Mouse (Mus musculus) adrenal gland, adult 2 months (tissue): ENCODE measurements at regions not wholly inside any gene's neighbourhood (a gene's known extent, or its start where the extent isn't known, plus 50 kb on each side); places are given as distances from the start of the nearest gene placed in this dataset.

Experiments used
- DNase-seq: peaks from one replicate; pipeline ENCODE4 v3.0.0; 2021

DNA sequence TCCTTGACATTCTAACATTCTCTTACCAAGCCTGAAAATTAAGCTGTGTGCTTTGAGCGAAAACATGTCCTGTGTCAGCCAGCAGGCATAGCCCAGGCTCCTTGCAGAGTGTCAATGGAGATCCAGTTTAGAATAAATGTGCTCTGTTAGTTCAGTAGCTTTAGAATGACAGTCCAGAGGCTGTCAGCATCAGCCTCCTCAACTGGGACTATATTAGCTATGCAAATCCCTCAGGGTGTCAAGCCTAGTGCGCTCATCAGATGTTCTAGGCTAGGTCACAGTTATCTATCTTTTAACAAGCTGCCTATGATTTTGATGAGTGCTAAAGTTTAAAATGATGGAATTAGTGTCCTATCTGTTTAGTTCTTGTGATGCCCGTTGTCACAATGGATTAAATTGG lies 281.7 kb upstream of the Btbd3 start:
- DNase-seq, result no peak

DNA sequence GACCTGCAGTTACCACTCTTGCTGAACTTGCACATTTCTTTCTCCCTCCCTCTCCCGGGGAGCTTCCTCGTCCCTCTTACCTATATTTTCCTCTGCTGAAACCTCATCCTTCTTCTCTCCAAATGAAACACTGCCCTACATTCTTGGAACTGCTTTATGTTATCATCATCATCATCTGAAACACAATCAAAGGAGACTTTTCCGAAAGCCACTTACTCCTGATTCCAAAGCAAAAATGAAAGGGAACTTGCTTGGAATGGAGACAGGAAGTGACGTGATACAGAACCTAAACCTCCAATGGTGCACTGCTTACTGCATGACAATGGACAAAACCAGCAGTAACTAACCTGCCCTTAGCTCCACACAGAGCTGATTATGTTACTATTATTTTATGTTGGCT lies 287.2 kb upstream of the Btbd3 start:
- DNase-seq, result no peak

DNA sequence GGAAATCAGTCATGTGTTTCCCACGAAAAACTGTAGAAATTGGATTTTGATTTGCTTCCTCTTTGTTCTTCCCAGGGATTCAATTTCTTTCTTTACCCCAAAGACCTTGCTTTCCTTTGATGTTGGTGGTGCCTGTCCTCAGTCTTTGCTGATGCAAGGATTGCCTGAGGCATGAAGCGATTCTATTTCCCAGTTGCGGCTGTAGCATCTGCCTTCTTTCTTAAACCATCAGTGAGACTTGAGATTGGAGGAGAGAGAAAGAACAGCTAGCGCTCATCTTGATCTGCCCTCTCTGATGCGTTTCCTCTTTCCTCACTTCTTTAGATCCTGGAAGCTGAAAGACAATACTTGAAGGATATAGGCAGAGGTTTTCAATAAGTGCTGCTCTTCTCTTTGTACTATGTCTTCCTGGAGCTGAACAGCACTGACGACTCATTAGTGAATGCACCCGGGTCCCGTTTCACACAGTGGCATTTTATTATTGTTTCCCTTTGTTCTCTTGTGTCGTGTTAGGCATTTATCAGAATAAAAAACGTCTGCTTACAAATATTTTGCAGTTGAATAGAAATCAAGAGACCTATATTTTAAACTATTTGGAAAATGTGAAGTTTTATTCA lies 289.8 kb upstream of the Btbd3 start:
- DNase-seq, result no peak

DNA sequence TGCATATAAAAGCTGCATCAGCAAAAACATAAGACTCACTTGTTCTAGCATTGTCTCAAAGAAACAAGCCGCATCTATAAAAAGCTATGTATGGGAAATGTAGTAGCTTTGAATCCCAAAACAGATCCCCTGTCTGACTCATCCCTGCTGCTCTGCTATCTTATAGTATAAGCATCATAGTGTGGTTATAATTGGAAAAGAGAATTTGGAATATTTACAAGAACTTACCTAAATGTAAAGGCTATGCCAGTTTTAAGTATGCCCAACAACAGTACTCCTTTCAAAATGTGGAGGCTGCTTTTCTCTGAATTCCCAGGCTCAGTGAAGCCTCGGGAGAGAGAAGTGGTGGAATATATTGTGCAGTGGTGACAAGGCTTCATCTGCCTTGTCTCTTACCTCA lies 301.5 kb upstream of the Btbd3 start:
- DNase-seq, result no peak

DNA sequence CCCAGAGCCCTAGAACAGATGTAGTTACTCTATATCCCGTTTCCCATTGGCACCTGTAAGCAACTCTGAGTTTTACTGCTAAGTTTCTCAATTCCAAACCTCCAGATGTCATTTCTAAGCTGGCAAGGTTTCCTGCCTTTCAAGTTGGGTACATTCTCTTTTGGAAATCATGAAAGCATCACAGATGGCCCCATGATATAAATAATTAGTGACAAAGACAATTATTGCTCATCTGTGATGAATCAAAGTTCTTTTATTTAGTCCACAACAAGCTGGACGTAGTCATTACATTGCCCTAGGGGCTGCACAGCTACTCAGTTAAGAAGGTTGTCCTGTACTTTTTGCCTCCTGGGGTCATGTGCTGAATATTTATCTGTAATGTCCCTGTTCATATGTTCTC lies 303.2 kb upstream of the Btbd3 start:
- no peak for DNase-seq

DNA sequence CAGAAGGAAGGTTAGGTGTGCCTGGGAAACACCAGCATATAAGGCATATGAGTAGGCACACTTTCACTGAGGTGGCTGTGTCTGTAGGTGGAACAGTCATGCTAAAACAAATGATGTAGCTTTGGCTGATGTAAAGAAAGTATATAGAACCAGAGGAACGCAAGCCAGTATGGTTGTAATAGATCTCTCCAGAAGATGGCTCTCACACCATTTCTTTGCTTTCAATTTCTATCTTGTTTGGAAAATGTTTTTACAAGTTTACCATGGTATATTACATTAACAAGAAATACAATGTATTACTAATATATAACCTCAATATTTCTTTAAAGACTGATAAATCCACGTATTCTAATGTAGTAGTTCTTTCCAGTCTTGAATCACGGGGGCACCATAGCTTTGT lies 304.4 kb upstream of the Btbd3 start:
- no peak for DNase-seq

DNA sequence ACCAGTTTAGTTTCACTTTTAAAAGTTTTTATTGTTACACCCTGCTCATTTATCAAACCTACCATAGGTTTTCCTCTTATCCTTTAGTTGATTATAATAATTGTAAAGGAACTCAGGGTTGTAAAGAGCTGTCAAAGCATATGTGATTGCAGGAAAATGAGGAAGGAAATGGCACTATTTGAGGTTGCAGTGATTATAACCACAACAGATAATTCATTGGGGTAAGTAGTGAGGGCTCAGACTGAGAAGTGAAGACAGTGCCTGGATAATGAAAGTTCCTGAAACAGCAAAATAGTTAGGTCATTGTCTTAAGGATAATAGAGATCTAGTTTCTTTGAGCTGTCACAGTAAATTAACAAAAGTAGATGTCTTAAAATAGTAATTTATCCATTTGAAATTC lies 305.4 kb upstream of the Btbd3 start:
- no peak for DNase-seq

DNA sequence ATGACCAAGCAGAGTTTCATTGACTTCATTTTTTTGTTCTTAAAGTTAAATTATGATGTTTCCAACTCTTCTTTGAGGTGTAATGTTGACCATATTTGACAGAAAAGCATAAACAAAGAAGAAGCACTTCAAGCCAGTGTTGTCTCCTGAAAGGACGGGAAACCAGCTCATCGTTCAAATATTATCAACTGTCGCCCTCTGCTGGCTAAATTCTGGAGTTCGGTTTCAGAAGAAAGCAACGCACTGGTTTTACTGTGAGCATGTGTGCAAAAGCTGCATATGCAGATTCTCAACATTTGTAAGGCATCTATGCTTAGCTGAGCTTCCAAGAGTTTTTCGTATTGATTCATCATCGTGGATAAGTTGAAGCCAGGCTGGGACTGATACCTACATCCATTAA lies 313.6 kb upstream of the Btbd3 start:
- peak; percentile 72 for DNase-seq

DNA sequence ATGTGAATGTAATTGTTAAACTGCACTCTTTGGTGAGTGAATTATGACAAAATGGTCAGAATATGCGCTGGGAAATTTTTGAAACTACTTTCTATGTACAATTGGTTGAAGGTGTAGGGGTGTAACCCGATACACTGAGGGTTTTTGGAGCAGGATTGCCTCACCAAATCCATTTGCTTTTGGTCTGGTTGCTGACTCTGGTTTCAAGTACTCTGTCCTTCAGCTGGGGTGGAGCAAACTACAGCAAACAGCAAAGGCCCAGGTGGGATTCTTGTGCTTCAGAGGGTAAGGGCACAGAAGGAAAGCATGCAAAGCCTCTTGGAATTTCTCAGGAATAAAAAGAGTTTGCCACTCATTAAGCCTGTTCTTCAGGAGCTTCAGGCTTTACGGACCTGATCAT lies 316.8 kb upstream of the Btbd3 start:
- no peak for DNase-seq

DNA sequence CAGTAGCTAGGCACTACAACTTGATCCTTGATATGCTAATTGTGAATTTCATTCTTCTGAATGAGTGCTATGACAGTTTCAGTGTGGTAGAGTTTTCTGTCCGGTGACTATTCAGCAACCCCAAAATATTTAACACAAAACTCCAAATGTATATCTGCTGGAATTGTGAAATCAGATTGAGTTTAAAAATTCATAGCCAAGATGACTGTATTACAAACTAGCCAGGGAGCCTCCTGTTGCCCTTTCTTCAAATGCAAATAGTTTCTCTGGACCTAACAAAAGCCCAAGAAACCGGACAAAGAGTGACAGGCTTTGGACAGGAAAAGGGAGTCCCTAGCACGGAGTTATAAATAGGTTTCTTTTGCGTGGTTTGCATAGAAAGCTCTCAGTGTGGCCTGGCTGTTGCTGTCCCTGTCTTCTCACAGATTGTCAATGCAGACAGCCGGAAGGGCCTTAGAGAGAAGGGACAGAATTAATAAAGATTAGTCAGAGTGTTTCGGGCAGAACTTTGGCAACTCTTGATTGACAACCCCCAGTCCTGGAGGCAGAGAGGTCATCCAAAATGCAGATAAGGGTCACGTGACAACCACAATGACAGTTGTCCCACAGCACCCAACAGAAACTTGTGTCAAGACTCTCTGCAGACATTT lies 317.4 kb upstream of the Btbd3 start:
- peak; percentile 21 for DNase-seq

DNA sequence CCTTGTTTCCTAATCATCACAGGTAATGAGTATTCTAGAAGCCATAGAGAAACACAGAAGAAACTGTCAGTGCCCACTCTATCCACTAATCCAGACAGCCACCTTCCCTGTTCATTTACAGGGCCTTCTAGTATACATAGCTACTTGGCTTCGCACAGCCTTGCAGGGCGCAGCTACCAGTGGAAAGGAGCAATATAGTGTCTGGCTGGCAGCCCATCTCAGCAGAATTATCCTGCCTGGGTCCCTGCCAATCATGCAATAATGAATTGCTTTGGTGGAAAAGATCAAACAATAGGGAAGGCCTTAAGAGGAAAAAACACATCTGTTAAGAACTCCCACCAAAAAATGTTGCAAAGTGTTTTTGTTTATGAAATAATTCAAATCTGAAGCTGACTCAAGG lies 319.8 kb upstream of the Btbd3 start:
- DNase-seq, result no peak

DNA sequence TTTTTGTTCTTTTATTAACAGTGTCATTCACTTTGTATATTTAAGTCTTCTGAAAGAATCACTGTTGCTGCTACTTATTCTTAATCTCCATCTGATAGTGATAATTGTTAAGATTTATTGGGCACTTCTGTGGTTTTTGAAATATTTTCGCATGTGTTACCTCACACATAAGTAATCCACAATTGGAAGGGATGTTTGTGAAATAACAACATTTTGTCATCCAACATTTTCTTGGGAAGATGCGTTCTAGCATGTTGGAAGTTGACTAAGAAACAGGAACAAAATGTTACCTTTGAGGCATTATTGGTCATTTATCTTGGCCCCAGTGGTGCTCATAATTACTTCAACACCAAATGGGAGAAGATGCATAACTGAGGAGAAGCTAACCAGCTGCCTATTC lies 323.4 kb upstream of the Btbd3 start:
- DNase-seq, result no peak

DNA sequence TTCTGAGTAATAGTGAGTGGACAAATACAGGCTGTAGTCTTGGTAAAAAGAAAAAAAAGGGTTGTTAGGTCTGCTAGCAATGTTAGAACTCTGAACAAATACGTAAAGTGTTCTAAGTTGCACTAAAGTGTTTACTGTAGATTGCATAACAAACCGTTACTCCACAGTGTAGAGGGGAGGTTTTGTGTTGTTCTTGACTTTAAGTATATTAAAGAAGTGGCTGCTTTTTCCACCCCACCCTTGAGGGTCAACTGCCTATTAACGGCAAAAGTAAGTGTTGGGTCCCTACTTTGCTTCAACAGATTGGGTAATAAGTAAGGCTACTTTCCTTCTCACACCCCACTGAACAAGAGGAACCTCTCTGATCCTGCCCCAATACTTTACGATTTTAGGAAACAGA lies 323.9 kb upstream of the Btbd3 start:
- no peak for DNase-seq

DNA sequence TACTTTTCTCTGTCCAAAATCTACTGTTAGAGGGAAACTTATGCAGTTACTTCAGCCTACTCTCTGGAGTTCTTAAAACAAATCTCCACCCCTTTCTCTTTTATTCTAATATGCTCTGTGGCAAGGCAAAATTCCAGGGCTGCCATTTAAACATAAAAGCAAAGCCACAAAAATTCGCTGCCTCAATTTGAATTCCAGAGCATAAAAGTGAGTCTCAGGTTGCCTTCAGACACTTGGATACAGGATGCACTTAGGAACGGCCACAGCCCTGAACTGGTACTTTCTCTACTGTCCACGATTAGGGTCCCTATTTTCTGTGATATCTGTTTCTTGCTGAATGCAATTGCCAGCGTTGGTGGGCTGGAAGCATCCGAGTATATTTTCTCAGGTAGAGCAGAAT lies 330.9 kb upstream of the Btbd3 start:
- DNase-seq, result no peak

DNA sequence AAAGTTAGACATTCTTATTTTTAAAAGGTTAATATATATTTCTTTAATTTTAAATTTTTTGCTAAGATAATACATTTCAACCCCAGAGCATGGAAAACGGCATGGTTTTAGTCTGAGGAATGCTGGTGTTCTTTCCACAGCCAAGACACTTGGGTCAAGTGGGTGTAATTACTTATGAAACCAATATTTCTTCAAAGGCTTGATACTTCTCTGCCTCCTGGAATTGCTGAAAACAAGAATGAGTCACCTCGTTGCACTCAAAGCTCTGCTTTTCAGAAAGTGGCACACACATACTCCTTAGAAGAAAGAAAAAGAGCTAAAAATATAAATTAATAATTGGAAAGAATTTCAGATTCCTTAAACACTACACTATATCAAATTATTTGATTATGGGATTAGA lies 331.8 kb upstream of the Btbd3 start:
- no peak for DNase-seq

DNA sequence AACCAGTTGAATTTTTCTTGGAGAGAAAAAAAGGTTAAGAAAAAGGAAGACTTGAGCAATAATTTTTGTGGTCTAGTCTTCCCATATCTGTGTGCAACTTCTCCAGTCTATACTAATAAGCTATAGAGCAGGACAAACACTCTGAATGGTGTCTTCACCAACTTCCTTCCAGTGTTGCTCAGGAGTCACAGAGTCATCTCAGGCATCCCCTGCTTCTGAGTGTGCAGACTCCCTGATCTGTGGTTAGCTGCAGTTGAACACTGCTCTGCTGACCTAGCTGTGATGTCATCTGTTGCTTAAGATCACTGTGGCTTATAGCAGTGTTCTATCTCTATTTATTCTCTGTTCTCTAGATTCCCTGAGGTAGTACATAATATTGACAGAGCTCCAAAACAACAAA lies 357.9 kb upstream of the Btbd3 start:
- no peak for DNase-seq

DNA sequence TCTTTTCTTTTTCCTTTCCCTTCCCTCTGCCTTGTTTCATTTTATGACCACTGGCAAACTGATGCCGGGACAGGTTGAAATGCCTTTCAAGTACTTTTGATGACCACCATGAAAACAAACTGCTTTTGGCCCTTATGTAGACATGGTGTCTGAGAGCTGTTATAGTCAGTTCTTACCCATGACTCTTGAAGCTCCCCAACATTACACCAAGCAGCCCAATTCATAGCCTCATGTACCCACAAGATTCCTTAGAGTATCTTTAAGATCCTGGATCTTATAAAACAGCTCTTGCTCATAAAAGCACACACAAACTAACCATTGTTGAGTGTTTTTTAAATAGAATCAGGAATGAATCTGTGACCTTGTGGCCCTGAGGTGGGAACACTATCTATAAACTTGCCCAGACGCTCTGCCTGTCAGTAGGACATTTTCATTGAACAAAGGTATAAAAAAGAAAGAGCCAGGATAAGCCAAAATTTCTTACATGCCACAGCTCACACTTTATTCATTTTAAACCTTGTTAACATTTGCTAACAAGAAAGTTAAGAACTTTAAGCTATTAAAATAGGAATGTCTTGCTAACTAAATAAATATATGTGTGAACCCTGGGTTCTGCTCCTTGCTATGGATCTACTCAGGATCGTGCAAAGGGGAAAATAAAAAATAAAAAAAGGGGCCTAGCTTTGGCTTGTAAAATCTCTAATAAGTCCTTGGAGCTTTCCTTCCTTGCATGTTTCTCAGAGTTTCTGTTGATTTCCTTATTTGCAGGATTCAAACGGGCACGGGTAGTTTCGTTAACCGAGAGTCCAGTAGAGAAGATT lies 375.9 kb upstream of the Btbd3 start:
- DNase-seq, result no peak

DNA sequence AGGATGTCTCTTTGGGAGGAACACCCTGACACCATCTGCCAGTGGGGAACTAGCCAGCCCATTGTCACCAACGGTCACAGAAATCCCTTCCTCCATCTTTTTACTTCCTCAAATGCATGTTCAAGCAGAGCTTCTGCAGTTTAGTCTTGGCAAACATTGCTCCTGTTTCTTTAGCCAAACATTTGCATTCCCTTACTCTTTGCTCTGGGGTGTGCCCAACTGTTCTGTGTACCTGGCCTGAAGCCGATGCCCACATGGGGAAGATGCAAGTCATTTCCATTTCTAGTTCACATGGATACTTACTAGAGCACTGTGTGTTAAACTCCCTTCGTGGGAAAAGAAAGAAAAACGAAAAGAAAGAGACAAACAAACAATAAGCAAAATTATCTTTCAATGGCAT lies 386.7 kb upstream of the Btbd3 start:
- DNase-seq, result no peak

DNA sequence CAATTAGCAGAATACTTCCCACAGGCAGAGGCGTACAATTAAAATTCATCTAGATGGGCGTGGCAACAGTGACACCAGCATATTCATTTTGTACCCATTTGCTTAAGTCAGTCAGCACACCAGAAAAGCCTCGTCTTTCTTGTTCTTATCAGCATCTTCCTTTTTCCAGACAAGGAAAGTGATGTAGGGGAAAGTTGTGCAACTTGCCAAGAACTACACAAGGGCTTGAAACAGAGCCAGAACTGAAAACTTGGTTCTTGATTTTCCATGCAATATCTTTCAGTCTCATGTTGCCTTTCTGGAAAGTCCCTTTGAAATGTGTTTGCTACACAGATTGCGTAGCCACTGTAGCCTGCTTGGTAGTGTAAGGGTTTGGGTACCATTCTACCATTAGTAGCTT lies 401.9 kb upstream of the Btbd3 start:
- DNase-seq, result no peak

DNA sequence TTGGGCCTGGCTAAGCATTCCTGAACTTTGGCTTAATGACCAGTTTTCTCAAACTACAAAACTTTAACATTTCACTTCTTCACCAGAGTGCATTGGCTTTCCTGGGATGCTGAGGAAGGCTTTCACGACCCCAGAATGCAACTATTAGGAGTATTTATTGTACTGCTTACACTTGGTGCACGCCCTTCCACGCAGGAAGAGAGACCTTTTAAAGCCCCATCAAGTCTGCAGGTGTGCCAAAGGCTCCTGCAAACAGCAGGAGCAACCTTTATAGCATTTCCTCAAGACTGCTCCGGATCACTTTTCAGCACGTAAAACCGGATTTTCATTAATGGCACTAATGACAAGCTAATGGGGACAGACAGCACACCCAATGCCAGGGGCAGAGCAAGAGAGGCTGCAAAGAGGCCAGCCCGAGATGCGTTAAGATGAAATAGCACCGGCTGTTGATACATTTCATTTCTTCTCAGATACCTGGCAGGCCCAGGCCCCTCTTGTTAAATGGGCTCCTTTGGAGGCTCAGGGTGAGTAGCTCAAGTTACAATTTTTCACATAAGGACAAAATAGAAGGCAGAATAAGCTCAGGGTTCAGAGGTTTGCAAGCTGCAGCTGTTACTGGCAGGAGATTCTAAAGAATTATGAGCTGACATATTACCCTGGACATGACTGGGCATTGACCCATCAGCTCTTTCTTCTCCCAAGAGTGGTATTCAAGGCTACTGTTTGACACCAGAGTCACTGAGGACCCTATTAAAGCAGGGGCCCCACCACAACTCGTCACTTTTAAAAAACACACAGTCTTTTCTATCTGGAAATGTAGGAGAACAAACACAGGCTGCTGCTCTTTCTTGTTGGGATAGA lies 402.7 kb upstream of the Btbd3 start:
- DNase-seq, result no peak

DNA sequence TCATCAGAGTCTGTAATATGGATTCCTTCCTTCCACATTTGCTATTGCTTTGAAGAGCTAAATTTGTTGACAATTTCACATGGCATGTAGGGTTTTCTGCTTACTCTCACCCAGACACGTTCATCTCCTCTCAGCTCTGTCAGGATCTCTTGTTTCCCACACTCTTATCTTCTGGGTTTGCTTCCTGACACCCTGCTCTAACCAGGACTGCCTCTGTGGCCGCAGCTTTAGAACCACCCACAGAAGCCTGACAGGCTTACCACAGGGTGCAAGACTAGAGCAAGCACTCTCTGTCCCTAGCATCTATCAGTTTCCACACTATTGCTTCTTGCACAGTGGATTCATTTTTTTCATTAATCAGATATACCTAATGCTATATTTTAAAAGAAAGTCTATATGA lies 408.5 kb upstream of the Btbd3 start:
- no peak for DNase-seq

DNA sequence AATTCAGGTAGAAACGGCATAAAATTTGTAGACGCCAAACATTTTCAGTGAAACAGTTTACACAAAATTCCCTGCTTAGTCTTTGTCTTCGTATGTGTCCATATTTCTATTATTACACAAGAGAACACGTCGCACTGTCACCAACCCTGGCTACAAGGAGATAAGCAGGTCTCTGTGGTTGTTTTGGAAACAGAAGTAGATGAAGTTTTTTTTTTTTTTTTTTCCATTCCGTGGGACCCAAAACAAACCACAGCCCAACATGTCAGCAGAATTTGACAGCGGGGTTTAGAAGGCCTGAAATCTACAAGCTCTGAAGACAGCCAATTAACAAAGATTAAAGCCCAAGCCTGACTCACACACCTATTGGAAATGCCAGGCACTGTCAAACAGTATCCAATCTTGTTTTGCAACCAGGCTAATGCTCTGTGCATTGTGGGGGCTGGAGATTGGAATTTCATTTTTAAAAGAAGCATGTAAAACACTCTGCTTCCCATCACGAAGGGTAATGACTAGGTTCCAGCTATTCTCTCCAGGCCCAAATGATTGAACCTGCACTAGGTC lies 428.5 kb upstream of the Btbd3 start:
- no peak for DNase-seq
